Mouse (Mus musculus) cortical plate, adult 2 months (tissue): ENCODE measurements around the gene Elp4. TPM values are rescaled to one million over a fixed set of nuclear protein-coding genes. Genes with fewer than 3 reads are reported as not detected.

ENCODE experiments used
- H3K27ac ChIP-seq: fragments of 200-500 bp; 2 replicates; pipeline ENCODE4 v1.5.1; 2012; ENCODE audit warnings: low read length, control low read depth, inconsistent platforms; ENCODE audit not compliant: insufficient read depth
- H3K4me1 ChIP-seq: fragments of 200-500 bp; 2 replicates; pipeline ENCODE4 v1.6.1; 2011; ENCODE audit warnings: low read length; ENCODE audit not compliant: control insufficient read depth, insufficient read depth
- H3K4me3 ChIP-seq: fragments of 200-500 bp; 2 replicates; pipeline ENCODE4 v1.5.1; 2011; ENCODE audit warnings: mild to moderate bottlenecking, low read length, control low read depth; ENCODE audit not compliant: insufficient read depth
- CTCF ChIP-seq: fragments of 200-500 bp; IDR thresholded peaks from 2 replicates; pipeline ENCODE4 v1.5.1; 2011; ENCODE audit warnings: mild to moderate bottlenecking, control low read depth, low read length; ENCODE audit not compliant: insufficient read depth; ENCODE audit errors: extremely low read depth
- POLR2A ChIP-seq: fragments of 200-500 bp; IDR thresholded peaks from 2 replicates; pipeline ENCODE4 v1.6.1; 2011; ENCODE audit warnings: mild to moderate bottlenecking, low read length, control low read depth; ENCODE audit not compliant: insufficient read depth; ENCODE audit errors: extremely low read depth
- polyA plus RNA-seq: library from polyadenylated mRNA; depleted of rRNA; stranded (reverse); fragments of >200 nt; gene quantifications from 2 replicates; pipeline ENCODE4 v1.2.3, GENCODE M21; 2012

Gene Elp4
- polyA plus RNA-seq, 1 experiment: 9.0 TPM

DNA sequence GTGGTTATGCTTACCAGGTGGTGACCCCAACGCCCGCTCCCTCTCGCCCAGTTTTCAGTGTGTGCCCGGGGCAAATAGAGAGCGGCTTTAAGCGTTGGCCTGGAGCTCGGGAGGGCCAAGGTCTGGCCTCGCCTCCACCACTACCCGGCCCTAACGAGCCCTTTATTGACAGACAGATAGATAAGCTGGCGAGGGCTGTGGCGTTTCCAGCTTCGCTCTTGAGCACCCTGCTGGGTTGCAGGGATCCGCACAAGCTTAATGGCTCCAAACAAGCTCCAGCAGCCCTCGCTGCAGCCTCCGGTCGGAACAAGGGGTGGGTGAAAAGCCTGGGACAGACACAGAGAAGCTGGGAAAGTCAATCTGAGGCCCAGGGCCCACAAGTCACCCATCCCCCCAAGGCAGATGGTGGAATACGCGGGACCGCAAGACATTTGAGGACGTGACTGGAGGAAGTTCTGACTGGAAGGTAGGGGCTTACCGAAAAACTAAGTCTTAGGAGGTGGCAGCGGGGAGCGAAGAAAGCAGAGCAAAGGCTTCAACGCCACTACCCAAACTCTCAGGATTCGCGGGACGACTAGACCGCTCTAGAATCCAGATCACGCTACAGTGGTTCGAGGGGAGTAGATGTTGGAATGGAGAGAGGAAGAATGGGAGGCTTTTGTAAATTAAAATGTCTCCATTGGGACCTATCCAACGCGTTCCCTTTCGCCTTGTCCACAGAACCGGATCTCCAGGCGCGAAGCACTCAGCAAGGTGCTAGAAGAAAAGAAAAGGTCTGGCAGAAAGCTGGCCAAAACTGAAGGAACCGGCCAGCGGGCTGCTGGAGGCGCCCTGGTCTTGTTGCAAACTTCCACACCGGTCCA lies 237.4 kb downstream of the Elp4 start:
- Histone ChIP-seq H3K4me3 (no peak overlapping the region), H3K4me1 (no peaks in the 10 kb centered on the region), H3K27ac (no peak overlapping the region)
- TF ChIP-seq CTCF (no peak), POLR2A (no peak)

DNA sequence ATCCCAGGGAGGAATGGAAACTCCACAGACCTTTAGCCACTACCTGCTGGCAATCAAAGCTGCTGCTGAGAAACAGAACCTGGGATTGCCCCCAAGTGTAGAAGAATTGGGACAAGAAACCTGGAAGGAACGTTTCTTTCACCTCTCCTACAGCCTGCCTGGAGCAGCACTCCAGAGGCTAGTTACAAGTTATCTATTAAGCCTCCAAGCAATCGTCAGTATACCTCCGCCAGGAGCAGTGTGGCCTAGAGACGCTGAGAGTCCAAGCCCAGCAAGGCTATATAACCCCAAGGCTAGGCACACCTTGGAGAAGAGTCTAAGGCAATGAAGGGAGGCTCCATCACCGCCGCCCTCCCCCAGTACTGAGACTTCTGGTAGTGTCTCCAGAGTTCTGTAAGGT lies 238.0 kb downstream of the Elp4 start:
- Histone ChIP-seq H3K27ac (no peak overlapping the region), H3K4me1 (no peaks in the 10 kb centered on the region), H3K4me3 (no peak overlapping the region)
- TF ChIP-seq CTCF (no peak), POLR2A (no peak)

DNA sequence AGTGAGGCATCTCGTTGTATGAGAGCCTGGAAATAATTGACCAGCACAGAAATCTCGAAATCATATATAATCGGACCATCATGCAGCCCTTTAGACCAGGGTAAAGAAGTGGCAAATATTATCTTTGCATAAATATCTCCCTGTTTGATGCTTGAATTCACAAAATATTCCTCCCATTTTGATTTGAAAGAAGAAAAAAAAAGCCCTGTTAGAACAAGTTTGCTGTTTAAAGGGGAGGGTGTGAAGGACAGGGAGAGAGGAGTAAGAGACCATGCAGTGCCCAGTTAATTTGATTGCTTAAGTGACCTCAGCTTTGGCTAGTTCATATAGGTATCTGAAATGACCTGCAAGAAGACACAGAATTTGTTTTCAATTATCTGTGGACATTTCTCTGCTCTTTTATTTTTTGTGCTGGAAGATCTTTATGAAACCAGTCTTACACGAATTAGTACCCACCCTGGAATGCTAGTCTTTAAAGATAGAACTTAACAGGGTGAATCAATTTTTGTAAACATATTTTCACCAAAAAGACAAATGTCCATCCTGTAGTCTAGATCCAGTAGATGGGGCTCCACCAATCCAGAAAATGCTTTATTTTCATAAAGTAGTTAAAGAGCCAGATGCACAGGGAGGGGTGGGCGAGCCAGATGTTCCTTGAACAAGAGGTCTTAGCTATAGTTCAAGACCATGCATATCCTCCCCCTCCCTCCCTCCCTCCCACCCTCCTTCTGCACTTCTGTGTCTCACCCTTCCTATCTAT lies 238.7 kb downstream of the Elp4 start:
- Histone ChIP-seq H3K4me3 (no peak overlapping the region), H3K4me1 (no peaks in the 10 kb centered on the region), H3K27ac (no peak overlapping the region)
- TF ChIP-seq CTCF (no peak), POLR2A (no peak)

DNA sequence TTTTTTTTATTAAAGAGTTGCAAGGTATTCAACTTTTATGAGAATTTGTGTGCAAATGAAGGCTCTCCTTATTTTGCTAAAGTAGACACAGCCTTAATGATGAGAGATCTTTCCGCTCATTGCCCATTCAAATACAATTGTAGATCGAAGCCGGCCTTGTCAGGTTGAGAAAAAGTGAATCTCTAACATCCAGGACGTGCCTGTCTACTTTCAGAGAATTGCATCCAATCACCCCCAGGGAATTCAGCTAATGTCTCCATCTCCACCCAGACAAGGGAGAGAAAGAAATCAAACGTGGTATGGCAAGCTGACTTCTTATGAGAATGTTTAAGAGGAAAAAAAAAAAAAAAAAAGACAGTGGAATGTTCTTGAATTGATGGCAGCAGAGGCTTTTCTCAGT lies 239.4 kb downstream of the Elp4 start:
- H3K27ac ChIP-seq: no peak overlapping the region

DNA sequence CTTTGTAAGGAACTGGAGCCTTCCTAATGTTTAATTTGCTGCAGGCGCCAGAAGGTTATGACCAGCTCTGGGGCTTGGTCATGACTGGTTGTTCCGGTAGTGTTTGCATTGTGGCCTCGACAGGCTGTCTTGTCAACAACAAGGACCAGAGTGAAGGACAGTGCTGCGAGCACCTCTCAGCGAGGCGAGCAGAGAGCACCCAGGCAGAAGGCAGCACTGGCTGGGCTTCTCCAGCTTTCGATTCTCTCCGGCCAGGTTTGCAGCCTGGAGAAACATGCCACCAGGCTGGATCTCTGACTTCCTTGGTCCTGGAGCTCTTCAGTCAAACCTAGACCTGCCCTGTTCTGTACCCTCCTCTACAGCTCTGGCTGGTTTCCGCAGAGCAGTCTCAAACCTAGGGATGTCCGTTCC lies 241.3 kb downstream of the Elp4 start:
- Histone ChIP-seq H3K4me3 (no peak overlapping the region), H3K4me1 (no peaks in the 10 kb centered on the region), H3K27ac (no peak overlapping the region)
- no peak for TF ChIP-seq POLR2A
- no peak for TF ChIP-seq CTCF

More for the DNA sequence above, 239.4 kb downstream of the Elp4 start:
- no peaks in the 10 kb centered on the region for H3K4me1 ChIP-seq
- no peak overlapping the region for H3K4me3 ChIP-seq
- no peak for TF ChIP-seq POLR2A

DNA sequence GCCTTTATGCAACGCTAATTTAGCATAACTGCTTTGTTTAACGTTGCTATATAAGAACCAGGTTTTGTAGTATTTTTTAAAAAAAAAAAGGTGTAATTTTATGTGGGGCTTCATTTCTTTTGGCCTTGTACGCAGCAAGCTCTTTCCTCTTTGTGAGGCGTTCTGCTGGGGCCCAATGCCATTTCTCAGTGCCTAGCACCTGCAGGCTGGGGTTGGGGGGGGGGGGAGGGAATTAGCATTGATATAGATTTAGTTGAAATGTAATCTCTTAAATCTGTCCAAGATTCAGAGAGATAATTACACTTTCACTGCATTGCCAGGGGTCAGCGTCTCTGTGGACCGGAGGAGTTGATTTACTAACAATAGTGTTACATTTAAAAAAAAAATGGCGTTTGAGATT lies 241.8 kb downstream of the Elp4 start:
- no peaks in the 10 kb centered on the region for H3K4me1 ChIP-seq
- TF ChIP-seq POLR2A (no peak), CTCF (no peak)
- H3K27ac ChIP-seq: no peak overlapping the region
- no peak overlapping the region for H3K4me3 ChIP-seq

DNA sequence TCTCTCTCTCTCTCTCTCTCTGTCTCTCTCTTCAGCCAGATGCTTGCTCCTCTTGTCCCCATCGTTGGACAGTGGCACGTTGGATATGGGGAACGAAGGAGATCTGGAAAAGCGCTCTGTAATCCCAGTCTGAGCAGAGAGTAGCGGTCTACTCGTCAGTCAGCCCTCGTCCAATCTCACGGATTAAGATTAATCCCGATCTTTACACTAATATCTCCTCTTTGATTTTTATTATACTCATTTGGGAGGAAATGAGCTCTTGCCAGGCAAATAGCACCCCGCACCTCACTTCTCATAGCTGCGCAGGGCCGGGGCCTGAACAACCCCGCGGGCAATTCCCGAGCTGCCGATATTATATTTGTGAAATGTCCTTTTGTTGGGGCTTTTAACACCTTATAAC lies 242.2 kb downstream of the Elp4 start:
- no peak overlapping the region for H3K27ac ChIP-seq
- H3K4me1 ChIP-seq: no peaks in the 10 kb centered on the region
- no peak for TF ChIP-seq CTCF
- TF ChIP-seq POLR2A: no peak
- no peak overlapping the region for H3K4me3 ChIP-seq

DNA sequence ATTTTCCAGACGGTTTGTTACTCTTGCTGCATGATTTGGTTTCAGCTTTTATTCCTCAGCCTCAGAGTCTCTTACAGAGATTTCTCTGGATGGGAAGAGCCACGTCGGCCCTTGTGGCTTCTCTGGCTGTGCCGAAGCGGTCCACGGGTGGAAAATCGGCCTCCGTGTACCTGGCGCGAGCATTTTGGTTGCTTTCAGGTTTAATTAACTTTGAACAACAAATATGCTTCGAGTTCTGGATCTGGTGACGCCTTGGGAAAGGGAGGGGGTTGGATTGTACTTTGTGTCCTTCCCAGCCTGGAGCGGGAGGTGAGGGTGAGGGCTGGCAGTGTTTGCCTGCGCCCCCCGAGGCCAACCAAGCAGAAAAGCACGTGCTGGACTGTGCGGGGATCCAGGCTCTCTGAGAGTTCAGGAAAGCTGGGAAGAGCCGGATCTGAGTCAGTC lies 242.7 kb downstream of the Elp4 start:
- no peak overlapping the region for H3K27ac ChIP-seq
- H3K4me3 ChIP-seq: no peak overlapping the region
- no peaks in the 10 kb centered on the region for H3K4me1 ChIP-seq
- TF ChIP-seq POLR2A (no peak), CTCF (no peak)

DNA sequence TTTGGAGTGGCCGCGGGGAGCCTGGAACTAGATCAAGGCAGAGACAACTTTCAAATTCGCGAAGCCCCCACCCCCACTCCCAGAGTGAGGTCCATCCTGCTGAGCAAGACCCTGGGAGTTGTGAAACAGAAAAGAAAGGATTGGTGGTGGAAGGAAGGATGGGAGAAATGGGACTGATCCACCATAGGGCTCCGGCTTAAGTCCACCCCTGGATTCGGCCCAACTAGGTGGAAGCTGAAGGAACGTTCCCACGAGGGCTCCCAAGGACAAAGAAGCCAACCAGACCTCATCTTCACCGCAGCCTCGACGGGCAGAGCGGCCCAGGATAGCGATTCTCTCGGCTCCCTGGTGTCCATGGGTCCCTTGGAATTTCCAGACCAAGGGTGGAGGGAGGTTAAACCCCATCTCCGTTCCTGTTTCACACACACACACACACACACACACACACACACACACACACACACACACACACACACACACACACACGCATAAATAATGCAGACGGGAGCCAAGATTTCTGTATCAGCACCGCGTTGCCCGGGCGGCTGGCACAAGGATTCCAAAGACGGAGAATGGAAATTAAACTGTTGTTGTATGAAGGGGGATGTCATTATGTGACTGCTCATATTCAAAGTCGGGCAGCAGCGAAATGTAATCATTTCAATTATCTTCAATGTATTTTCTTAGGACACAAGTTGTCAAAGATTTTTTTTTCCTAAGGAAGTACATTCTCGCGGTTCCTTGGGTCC lies 243.3 kb downstream of the Elp4 start:
- Histone ChIP-seq H3K4me1 (no peaks in the 10 kb centered on the region), H3K27ac (no peak overlapping the region), H3K4me3 (no peak overlapping the region)
- TF ChIP-seq POLR2A (no peak), CTCF (no peak)
